Mouse (Mus musculus): ENCODE results near the gene Dhrs13.
A peak's percentile ranks its signal among the peaks of the same experiment; 100 is the strongest.
"Not testable (repeated sequence)": the region's sequence is repeated elsewhere in the genome, so short reads cannot be mapped to it uniquely, and the experiment has no call there.

The Dhrs13 gene

DNA sequence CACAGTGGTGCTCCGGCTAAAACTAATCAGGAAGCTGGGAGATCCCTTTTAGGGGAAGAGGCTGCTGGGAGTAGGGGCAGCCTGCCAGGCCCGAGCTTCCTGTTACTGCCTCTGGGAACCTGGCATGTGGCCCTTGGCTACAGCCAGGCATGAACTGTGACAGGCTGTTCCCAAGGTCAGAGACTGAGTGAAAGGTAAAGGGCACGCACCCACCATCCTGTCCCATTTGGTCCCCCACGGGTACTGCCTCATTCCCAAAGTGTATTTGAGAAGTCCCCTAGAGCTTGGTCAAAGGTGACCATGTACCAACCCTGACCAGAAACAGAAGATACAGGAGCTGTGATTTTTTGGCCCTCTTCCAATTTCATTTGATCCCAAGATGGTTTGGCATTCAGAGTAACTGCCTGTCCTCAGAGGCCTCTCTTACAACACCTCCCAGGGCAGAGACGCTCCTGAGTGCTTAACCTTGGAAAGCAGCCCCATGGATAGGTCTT, 12.7 kb downstream of the Dhrs13 start:
- peak; percentile 92 for DNase-seq

DNA sequence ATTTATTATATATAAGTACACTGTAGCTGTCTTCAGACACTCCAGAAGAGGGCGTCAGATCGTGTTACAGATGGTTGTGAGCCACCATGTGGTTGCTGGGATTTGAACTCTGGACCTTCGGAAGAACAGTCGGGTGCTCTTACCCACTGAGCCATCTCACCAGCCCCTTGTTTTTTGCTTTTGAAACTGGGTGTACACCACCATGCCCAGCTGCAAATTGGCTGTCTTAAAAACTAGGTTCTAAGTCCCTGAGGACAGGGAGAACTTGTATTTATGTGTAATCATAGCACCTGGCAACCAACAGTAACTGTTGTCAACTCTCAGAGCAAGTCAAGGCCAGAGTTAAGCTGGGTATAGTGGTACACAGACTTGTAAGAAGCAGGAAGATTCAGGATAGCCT, 16.6 kb downstream of the Dhrs13 start:
- not testable (repeated sequence) for DNase-seq

DNA sequence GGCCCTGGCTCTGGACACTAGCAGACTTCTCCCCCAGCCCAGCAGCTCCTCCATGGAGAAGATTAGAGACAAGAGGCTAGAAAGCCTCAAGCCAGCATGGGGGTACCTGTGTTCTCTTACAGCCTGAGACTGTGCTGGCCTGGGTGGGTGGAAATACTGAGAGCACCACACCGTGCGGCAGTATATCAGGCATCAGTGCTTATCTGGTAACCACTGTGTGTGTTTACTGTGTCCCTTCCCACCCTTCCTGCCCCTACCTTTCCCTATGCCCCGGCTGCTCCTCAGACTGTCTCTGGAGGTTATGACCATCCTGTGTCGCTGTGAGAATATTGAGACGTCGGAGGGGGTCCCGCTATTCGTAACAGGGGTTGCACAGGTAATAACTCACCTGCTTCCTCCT, 21.0 kb downstream of the Dhrs13 start:
- DNase-seq, result no peak

DNA sequence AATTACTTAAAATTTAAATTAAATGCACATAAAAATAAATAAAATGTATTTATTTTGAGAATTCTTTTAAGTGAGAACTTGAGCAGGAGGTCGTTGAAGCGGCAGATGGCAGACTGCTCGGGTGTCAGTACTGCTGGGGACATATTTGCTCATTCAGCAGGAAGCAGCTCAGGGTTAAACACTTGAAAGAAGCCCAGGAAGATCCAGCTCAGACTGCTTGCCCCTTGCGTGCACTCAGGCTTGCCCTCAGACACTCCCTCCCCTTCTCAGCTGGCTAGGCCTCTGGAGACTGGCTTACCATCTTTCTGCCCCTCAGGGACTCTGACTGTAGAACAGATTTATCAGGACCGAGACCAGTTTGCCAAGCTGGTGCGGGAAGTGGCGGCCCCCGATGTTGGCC, 24.9 kb downstream of the Dhrs13 start:
- DNase-seq, result no peak

DNA sequence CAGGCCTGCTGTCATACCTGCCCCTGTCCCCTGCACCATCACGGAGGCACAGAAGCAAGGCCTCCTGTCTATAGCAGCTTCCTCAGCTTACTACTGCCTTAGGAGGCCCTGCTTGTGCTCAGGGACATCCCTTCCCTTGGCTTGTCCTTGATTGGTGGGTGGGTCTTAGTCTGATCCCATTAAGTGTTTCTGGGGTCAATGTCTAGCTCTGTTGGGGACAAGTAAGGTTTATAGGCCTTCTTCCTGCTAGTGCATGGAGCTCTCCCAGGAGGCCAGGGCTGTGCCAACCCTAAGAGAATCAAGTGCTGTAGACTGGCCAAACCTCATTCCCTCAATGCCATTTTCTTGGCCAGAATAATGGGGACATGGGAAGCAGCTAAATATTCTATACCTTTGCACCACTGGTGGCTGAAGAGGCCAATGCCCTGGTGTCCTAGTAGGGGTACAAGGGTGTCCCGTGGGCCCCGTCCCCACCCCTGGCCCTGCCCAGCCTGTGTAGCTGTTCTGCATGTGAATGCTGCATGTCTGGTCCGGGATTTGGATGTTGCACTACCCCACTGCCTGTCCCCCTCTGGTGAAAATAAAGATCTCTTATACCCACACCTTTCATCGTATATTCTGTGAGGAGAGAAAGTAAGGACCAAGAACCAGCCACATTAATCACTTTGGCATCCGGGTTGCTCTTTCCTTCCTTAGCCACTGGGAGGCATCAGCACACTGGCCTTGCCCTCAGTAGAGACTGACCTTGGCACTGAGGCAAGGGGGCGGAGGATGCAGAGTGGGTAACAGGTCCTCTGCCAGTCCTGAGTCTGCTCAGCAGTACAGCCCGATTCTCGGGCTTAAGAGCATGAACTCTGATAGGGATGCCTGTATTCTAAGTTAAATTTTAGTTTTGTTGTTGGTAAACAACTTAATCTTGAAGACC, 28.0 kb downstream of the Dhrs13 start:
- DNase-seq, result peak; percentile 53

DNA sequence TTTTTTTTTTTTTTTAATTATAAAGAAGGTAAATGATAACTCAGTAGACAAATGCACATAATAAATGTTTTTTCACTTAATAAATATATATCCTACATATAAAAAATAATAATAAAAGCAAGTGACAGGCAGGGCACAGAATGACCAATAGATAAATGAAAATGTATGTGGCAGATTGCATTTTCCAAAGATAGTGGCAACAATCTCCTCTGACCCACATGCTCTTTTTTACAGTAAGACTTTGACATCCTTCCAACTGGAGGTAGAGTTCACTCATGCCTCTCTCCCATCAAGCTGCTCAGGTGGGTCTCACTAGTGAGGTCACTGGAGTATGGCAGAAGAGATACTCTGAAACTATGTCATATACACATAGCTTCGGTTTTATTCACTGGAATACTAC, 30.5 kb downstream of the Dhrs13 start:
- DNase-seq, result no peak

DNA sequence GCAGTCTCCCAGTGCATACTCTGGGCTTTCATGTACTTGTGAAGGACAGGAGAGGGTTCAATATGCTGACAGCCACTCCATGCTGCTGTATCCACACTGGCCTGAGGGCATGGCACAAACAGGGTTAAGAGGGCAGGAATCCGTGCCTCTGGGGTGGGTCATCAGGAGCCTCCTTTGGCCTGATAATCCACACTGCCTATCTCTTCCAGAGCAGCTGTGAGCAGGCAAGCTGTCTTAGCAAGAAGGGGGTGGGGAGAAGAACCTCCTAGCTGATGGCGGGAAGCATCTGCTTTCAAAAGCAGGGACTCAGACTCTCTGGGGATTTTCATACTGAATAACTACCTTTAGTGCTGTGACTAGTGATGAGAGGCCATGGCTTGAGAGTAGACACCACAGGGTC, 33.8 kb downstream of the Dhrs13 start:
- DNase-seq, result no peak

DNA sequence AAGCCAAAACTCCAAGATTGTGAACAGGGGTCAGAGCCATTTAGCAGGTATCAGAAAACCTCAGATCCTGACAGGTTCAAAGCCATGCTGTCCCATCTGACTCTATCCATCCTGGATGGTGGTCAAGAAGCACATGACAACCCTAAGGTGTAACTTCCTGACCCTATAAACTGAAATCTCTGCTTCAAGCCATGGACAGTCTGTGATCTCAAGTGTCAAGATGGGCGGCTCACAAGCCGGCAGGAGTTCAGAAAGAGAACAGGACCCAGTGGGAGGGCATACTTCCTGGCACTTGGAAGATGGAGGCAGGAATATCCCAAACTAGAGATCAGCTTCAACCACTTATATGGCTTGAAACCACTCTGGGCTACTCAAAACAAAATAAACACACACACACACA, 34.6 kb downstream of the Dhrs13 start:
- DNase-seq, result no peak

DNA sequence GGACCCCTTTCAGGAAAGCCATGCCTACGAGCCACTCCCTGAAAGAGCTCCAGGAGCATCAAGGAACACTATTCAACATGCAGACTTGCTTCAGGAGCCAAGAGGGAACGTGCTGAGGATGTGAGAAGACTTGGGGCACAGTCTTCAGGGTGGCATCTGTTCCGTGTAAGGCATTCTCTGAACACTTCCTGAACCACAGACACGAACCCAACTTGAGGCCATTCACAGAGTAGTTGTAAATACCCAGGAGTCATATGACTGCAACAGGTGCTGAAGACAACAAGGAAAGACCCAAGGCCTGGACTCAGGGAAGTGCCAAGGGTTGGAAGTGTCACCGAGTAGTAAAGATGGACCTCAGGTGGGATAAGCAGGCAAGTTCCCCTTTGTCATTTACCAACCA, 35.5 kb downstream of the Dhrs13 start:
- no peak for DNase-seq

DNA sequence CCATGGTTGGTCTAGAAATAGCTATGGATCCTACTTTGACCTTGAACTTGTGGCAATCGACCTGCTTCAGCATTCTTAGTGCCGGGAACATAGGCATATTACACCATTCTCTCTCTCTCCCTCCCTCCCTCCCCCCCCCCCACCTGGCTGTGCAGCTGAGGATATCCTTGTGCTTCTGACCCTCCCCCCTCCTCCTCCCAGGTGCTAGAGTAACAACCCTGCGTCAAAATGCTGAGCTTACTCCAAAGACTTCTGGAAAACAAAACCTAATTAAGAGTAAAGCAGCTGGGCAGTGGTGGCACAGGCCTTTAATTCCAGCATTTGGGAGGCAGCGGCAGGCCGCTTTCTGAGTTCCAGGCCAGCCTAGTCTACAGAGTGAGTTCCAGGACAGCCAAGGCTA, 37.0 kb downstream of the Dhrs13 start:
- no peak for DNase-seq

DNA sequence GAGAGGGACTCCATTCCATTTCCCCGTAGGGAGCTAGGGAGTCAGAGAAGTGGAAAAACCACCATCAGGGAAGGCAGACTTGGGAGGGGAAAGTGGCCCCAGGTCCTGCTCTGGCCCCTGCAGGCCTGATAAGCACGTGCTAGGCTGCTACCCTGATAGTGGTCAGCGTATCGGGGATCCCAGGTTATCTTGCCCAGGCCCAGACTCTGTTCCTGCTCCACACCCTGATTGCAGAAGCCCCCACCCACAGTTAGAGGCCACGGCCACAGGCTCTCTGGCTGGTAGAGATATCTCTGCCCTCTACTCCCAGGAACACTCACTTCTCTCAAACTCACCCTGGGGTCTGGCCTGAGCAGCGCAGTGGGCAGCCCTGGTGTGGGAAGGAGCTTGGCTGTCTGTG, 37.6 kb downstream of the Dhrs13 start:
- DNase-seq, result no peak

DNA sequence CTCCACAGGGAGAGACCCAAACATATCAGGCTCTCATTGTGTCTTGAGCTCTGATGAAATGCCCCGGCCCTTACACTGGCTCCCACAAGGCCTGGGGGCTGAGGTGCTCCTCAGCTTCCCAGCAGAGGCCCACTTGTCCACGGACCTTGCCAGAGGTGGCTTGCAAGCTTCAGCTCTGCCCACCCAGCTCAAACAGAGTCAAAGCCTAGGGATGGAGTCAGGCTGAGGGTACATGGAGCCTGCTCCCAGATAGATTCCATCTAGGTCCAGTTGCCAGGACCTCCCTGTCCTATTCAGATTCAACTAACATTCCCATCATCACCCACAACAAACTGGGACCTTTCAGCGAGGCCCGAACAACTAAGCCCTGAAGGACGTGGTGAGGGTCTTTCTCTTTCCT, 39.9 kb downstream of the Dhrs13 start:
- DNase-seq, result no peak

DNA sequence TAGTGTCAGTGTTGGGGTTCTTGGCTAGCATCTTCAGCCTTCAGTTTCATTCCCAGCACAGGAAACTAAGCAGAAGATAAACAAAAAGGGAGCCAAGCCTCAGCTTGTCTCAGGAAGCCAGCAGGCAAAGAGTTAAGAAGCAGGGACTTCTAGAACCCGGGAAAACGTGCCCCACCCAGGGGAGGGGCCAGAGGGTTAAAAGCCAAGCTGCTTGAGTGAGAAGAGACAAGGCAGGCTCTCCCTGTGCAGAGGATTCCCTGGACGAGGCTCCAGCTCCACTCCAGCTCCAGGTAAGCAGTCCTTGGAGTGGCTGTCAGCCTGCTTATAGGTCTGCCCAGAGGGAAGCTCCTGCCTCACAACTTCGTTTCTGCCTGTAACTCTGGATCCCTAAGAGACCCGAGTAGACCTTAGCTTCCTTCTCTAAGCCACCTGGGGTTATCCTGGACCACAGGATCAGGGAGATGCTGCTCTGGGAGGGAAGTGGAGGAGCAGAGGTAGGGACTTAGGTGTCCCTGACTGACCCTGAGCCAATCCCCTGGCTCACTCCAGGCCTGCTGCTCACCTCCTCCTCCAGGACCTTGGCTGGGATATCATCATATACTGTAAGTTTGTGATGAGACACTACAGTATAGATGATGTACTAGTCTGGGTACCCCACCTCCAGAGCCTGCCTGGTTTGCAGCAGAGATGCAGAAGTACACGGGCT, 40.5 kb downstream of the Dhrs13 start:
- no peak for DNase-seq

DNA sequence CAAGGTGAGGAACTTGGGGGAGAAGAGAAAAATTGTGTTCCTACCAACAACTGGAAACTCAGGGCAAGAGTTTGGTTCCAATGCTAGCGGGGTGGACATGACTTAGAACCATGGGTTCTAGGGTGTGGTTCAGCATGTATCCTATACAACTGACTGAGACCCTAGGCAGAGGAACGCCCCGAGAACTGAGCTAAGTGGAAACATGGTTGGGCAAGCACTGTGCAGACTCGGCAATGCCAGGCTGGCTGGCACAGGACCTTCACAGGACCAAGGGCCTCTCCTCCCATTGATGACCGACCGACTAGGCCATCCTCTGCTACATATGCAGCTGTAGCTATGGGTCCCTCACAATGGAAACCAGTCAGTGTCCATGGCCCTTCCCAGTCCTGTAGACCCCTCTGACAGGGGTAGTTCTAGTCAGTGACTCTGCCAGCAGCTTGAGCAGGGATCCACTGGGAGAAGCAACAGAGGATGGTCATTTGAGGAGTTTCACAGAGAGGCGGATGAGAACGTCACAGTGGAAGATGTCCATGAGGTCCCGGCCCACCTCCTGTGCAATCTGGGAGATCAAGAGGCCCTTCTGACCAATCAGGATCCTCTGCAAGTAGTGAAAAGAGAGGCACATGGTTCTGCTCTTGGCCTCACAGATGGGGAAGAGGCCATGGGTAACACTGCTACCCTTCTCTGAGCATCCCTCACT, 41.6 kb downstream of the Dhrs13 start:
- no peak for DNase-seq

DNA sequence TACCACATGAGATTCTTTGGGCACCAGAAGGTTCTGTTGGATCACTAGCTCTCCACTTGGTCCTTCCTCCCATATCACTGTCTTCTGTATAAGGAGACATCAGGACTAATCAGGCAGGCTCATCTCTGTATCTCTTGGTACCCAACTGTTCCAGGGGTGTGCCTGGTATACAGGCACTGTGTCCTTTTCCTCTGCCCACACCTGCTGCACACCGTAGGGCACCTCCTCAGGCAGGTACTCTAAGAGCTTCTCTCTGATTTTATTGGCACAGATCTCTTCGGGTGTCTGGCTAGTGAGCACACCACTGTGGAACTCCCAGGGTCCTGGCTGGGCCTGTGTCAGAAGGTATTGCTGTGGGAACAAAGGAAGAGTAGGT, 42.2 kb downstream of the Dhrs13 start:
- no peak for DNase-seq

DNA sequence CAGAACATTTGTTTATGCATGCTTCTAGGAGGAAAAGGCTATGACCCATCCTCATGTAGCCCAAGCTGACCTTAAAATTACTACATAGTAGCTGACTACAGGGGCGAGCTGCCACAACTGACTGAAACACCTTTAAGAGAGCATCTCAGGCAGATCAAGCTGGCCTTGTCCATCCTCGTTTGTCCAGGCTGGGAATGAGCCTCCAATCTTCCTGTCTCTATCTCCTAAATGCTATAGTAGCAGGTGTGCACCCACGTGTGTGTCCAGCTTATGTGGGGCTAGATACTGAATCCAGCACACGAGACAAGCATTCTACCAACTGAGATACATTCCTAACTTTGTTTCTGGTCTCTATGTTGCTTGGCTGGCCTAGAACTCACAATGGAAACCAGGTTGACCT, 42.6 kb downstream of the Dhrs13 start:
- no peak for DNase-seq

DNA sequence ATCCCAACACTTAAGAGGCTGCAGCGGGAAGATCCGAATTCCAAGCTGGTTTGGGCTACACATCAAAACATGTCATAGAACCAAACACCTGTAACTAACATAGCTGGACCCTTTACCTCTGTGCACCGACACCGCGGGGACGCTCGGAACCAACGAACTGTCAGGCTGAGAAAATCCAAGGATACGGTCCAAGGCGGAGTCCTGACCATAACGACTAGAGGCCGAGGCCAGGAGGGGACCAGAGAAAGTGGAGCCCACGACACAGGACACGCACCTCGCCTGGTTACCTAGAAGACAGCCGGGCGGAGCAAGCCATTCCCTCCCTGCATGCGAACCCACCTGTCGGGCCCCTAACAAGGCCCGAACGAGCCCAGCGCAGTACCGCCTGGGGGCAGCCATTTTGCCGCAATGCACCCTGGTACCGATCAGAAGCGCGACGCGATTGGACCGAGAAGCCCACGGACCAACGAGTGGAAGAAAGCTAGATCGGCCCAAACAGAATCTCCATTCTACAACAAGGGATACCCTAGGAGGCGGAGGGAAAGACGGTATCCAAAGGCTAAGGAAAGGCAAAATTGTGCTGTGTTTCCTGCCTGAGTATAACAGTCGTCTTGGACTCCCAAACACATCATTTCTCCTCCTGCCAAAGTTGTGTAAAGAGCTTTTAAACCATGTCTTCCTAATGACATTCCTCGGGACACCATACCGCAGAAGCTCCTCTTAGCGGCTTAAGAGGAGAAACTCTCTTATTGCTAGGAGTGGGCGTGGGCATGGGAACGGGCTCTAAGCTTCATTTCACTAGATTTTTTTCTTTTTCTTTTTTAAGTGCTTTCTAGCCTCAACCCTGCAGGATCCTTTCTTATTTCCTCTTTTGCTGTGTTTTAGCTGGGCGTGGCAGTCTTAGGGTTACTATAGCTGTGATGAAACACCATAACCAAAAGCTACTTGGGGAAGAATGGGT, 48.2 kb downstream of the Dhrs13 start, which contains the start of gene Eral1:
Gene Eral1 (minus strand): TSS at position 423 of the 961 bp plus-strand sequence.
- DNase-seq, result peak; percentile 78

DNA sequence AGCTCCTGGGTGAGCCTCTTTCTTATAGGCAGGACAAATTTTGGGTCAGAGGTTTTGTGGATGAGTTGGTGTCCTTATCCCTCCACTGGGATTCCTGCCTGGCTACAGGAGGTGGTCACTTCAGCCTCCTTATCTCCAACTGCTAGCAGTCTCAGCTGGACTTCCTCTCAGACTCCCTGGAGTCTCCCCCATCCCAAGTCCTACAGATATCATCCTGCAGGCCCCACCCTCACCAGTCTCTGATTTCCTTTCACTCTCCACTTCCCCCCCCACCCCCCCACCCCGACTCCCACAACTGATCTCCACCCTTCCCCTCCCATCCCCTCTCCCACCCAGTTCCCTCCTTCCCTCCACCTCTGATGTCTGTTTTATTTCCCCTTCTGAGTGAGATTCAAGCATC, 51.5 kb downstream of the Dhrs13 start:
- no peak for DNase-seq

DNA sequence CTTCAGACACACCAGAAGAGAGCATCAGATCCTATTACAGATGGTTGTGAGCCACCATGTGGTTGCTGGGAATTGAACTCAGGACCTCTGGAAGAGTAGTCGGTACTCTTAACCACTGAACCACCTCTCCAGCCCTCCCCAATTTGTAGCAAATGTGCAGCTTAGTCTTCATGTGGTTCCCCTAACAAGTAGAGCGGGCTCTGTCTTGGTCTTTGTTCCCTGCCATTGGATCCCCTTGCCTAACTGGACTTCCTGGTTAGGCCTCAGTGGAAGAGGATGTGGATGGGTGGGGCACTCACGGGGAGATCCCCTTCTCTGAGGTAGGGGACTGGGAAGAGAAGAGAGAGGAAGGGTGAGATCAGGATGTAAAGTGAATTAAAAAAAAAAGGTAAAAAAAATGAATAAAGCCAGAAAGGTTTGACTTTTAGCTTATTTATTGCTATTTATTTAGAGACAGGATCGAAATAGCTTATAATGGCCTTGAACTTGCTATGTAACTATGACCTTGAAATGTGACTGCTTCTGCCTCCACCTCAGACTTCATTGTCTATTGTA, 54.9 kb downstream of the Dhrs13 start:
- DNase-seq, result no peak

Data from cerebellum, adult 11-12 months (tissue).